Mouse (Mus musculus): ENCODE data around the gene Susd2. TPM values are rescaled to one million over a fixed set of nuclear protein-coding genes. Genes with fewer than 3 reads are reported as not detected.
A peak's percentile ranks its signal among the peaks of the same experiment; 100 is the strongest.

The Susd2 gene
- 1 to 10 TPM; 2.5 to 3.8 (median 3.0) TPM for total RNA-seq (2022)

DNA sequence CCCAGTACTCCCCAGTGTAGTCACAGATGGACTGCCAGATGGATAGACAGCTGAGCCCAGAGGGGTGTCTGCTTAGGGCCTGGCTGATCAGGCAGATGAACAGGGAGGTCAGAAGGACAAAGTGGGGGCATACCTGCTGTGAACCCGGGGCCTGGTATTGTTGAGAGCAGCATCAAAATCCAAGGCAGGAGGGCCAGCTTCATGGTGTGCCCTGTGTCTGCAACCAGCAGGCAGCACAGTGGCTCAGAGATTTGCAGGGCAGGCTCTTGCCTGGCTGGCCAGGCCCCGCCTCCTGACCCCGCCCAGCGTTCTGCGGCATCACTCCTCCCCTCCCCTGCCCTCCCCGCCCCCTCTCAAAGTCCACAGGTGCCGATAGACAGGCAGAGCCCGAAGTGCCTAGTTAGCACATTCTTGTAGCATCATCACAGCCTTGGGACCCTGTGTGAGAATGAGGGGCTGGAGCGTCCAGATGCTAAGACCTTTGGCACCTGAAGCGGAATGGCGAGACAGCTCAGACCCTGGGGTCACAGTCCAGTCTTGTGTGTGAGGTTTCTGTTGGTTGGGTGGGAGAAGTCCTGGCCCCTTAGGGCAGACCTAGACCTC, at the start of gene Susd2:
Gene Susd2, minus strand, starts transcription at position 268 of the 603 bp plus-strand sequence.
- DNase-seq (ENCODE audit: low spot score in 2 of 2) = no peak

DNA sequence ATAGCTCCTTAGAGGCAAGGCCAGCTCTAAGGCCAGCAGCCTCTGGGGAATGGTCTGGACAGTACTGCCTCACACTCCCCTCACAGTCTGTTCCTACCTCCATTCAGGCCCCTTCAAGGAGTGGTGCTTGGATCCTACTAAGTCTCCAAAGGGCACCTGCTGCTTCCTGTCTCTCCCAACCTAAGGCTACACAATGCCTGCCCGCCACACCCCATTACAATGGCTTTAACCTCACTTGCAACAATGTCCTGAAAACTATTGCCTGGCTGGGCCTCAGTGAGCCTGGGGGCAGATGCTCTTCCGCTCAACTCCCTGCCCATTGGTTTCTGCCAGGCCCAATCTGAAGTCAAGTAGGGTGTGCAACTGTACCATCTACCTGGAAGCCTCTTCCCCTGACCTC, 44.8 kb upstream of the Susd2 start:
- DNase-seq (ENCODE audit: low spot score in 2 of 2) = no peak

DNA sequence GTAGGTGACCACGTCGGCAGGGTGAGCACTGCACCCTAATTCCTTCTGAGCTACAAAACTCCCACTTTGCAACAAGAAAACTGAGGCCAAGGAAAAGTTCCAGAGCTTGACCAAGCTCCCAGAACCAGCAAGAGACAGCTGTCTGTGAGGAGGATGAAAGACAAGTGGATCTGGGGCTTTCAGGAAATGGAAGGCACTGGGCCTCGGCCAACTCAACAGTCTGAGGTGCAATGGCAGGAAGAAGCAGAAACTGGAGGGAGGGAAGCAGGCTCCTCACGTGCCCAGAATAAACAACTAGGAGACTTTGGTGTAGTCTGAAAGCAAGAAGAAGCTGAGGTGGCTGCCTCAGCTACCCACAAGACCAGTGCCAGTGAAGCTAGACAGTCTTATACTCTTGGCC, 42.9 kb upstream of the Susd2 start:
- DNase-seq (ENCODE audit: low spot score in 2 of 2) = no peak

GRCm38 (mm10) chr10:75684035-75685004, 40.5 kb upstream of the Susd2 start:
- peak; percentile 82 to 85 for DNase-seq (ENCODE audit: low spot score in 2 of 2)

DNA sequence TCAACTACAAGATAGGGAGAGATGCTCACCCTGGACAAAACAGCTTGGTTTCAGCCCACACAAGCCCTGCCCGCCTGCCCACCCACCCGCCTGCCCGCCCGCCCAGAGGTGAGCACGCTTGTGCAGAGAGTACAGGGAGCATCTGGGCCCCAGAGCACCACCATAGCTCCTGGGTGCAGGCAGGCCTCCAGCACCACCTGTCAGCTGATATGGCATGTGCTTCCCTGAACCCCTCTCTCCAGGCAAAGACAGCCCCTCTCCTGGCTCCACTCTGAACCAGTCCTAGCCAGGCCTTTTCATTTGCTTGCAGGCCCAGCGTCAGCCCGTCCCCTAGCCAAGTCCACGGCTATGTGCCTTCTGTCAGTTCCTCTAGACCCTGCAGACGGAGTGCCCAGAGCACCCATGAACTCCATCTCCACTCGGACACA, 36.8 kb upstream of the Susd2 start:
- peak in 1 of 2 experiments; percentile 42 for DNase-seq (ENCODE audit: low spot score in 2 of 2)

DNA sequence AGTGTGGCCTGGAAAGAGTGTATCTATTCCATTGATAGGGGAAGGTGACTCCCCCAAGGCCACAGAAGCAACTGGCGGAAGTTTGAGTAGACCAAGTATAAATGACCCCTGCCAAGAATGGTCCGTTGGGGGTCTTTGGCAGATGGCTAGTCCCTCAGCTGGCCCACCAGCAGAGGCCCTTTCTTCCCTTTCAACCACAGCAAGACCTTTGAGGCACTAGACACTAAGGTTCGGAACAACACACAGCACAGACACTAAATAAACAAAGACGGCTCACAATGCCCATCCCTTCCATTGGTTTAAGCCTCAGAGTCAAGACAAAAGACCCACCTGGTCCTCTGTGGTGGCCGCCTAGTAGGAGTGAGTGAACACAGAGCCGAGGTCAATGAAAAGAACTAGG, 35.4 kb upstream of the Susd2 start:
- no peak for DNase-seq (ENCODE audit: low spot score in 2 of 2)

DNA sequence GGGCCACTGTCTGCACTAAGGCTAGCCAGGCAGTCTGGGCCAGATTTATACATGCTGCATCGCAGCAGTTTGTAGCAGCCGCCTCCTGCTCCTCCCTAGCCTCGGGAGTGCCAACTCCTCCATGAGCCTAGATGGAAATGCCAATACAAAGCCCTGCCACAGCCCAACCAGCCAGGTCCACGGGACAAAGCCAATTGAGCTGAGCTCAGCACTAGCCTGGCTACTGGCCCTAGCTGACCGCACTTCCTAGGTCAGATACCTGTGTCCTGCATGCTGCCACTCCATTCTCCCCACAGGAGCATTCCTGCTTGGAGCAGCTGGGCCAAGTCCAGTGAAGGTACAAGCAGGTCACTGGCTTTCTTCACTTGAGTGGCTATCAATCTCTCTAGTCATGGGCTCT, 34.2 kb upstream of the Susd2 start:
- no peak for DNase-seq (ENCODE audit: low spot score in 2 of 2)

DNA sequence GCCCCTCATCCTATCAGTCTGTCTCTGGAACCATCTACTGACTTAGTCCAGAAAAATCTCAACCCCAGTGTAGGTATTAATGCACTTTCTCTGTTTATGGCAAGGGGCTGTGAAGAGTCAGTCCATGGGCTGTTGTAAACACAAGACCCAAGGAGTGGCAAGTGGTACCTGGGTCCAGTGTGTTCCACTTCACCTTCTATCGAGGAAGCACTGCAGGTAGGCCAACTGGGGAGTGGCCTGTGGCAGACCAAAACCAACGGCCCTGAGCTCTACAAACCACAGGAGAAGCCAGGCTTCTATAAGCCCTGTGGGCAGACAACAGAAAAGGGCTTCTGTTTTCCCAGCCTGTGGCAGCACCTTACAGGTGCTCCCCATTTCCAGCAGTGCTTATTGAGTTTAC, 33.8 kb upstream of the Susd2 start:
- no peak for DNase-seq (ENCODE audit: low spot score in 2 of 2)

DNA sequence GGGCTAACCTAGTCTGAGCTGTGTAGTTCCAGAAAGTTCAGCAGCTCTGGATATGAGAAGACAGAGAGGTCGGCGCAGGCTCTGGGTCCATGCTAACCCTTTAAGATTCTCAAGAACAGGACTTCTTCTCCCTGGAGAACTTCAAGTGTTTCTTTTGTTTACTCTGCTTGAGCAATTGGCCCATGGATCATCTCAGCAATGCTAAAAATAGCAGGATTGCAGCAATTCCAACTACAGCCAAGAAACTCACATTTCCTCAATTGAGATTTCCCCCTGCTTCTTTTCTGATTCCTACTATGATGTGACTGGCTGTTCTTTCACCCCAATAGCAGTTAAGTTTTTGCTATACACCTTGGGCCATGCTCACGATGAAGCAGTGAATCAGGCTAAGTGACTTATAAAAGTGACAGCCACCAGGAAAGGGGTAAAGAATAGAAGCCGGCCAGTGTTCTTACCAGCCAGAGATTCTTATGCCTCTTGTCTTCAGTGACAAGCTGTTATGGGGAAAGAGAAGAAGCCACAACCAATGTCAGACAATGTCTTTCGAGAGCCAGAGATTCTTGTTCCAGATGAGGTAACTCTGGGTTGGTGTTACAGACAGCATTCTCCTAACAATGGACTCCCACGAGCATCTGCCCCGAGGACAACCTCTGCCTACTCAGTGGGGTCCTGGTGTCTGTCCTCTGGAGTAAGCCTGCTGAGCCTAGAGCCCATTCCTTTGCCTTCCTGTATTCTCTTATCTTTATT, 33.2 kb upstream of the Susd2 start:
- DNase-seq (ENCODE audit: low spot score in 2 of 2) = no peak

DNA sequence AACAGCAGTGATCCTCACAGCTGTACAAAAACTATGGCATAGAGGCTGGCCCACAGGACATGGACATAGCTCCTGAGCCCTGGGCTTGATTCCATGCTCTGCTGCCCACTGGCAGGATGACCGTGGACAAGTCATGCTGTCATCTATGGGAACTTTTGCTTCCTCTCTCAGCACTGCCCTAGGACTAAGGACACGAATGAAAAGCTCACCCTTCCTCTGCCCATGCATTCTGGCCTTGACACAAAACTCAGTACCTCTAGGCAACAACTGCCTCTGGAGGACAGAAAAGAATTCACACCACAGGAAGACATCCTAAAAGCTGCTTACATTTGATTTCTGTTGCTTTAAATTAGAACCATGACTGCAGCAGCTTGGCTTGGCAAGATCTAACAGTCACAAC, 32.5 kb upstream of the Susd2 start:
- no peak for DNase-seq (ENCODE audit: low spot score in 2 of 2)

- no peak for DNase-seq (ENCODE audit: low spot score in 2 of 2)
Measured at GRCm38 (mm10) chr10:75675594-75675993, 31.8 kb upstream of the Susd2 start.

- no peak for DNase-seq (ENCODE audit: low spot score in 2 of 2)
Measured at GRCm38 (mm10) chr10:75669936-75670335, 26.1 kb upstream of the Susd2 start.

GRCm38 (mm10) chr10:75667911-75668270, 24.1 kb upstream of the Susd2 start:
- DNase-seq (ENCODE audit: low spot score in 2 of 2) = no peak

GRCm38 (mm10) chr10:75667115-75667910, 23.5 kb upstream of the Susd2 start:
- DNase-seq (ENCODE audit: low spot score in 2 of 2) = peak; percentile 73 to 77

DNA sequence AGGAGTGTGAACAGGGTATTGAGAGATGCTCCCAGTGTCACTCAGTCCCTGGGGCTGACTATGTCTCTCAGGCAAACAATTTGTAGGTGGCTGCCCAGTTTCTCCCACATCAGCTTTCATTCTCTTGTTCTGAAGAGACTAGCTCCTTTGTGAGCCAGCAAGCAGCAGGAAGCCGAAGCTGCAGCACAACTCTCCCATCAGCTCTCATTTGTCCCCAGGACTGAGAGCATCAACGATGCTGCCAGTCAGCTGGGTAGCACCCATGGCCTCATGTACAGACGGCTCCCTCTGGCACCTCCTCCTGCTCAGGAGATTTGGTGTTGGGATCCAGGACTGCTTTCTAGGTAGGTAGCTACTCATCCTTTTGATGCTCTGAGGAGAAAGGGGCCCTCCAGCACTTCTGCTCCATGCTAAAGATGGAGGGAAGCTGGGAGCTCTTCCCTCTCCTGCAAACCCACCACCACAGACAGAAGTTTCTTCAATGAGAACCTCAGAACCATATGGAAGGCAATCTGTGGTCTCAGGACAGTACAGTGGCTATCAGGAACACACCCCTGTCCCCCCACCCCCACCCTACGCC, 22.7 kb upstream of the Susd2 start:
- DNase-seq (ENCODE audit: low spot score in 2 of 2) = no peak

GRCm38 (mm10) chr10:75664673-75665270, 21.0 kb upstream of the Susd2 start:
- DNase-seq (ENCODE audit: low spot score in 2 of 2) = no peak

DNA sequence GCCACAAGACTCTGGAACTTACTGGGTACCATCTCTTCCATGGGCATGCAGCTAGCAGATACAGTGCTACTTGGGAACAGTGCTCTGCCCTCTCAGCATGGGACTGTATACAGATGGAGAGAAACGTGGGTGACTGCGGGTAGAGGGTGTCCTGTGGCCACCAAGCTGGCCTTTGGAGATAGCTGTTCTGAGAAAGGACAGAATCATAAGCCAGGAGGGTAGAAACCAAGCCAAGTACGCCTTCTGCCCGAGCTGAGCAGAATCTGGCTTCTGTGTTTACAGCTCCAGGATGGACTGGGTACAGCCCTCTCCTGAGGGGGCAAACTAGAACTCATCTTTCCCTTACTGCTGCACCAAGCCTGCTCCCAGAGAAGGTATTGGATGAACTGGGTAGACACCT, 18.8 kb upstream of the Susd2 start:
- DNase-seq (ENCODE audit: low spot score in 2 of 2) = no peak

GRCm38 (mm10) chr10:75661876-75662275, 18.1 kb upstream of the Susd2 start:
- DNase-seq (ENCODE audit: low spot score in 2 of 2) = no peak

DNA sequence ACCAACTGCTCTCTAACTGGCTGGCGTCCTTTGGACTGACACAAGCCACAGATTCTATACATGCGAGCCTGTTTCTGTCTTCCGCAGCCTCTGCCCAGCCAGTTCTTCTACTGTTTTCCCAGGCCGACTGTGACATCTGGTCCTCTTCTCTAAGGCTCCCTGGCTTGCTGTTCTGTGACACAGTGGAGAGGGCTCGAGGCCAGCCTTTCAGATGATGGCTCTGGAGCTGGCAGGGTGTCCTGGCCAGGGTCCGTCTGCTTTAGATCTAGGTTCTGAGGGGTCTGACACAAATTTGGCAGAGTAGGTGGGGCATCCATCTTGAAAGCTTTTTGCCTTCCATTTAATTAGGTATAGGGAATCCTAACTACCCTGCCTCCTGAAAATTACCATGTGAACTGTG, 17.6 kb upstream of the Susd2 start:
- no peak for DNase-seq (ENCODE audit: low spot score in 2 of 2)

DNA sequence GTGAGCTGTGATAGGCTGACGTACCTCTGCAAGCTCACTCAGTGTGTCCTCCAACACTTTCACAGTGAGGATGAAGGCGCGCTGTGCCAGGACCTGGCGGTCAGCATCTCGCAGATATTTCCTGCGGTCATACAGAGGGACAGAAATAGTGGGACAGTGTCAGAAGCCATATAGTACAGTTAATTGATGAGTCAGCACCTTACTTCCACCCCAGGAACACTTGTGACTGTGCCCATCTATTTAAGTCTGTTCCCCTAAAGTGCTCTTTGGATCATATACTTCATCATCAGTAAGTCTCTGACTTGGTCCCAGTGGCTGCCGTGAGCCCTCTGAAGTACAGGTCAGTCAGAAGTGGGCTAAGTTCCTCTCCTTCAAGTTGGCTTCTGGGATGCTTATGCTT, 14.0 kb upstream of the Susd2 start:
- DNase-seq (ENCODE audit: low spot score in 2 of 2) = no peak
